Mouse (Mus musculus): ENCODE data around the gene Hecw2. TPM values are rescaled to one million over a fixed set of nuclear protein-coding genes. Genes with fewer than 3 reads are reported as not detected.

Gene Hecw2
- polyA plus RNA-seq, 1 experiment from 2014 or later: 4.8 TPM

DNA sequence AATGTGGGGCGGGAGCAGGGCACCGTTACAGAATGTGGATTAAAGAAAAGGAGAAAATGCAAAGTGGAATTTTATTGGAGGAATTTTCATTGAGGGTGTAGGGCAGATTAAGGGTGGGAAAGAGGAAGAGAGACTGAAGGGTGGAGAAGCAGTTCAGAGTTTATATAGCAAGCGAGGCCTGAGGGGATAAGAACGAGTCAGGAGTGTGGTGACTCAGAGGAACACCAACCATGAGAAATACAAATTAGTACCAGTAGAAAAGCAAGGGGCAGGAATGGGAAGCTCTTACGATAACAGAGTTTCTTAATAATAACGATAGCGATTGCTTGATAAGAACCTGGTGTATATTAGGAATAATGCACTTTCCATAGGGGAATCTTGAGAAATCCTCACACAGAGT lies 339.2 kb downstream of the Hecw2 start:
- no peaks in the 10 kb centered on the region for H3K9me3 ChIP-seq (ENCODE audit: low read length)
- H3K9ac ChIP-seq (replicated peaks; ENCODE audit: low read depth): no peak overlapping the region
- no peak overlapping the region for H3K4me2 ChIP-seq (replicated peaks; ENCODE audit: low read depth, low read length)
- no peak for ATAC-seq
- H3K36me3 ChIP-seq (ENCODE audit: insufficient read depth, low read length): no peaks in the 10 kb centered on the region
- H3K4me3 ChIP-seq (ENCODE audit: low read depth, low read length): no peak overlapping the region
- H3K4me1 ChIP-seq (ENCODE audit: insufficient read depth, low read depth, low read length): peaks cover 9% of the 10 kb centered on the region; the same call in 1 of the 2 replicates
- peak; percentile 25 for DNase-seq (ENCODE audit: low spot score)
- no peaks in the 10 kb centered on the region for H3K27me3 ChIP-seq (replicated peaks; ENCODE audit: insufficient read depth, low read length)
- TF ChIP-seq EP300 (IDR thresholded peaks at IDR 0.05) (no peak), CTCF (IDR thresholded peaks at IDR 0.05) (no peak)
- H3K27ac ChIP-seq (ENCODE audit: low read length): no peak overlapping the region
- 72% methylated on average over 7 of the region's 7 CpGs for WGBS

DNA sequence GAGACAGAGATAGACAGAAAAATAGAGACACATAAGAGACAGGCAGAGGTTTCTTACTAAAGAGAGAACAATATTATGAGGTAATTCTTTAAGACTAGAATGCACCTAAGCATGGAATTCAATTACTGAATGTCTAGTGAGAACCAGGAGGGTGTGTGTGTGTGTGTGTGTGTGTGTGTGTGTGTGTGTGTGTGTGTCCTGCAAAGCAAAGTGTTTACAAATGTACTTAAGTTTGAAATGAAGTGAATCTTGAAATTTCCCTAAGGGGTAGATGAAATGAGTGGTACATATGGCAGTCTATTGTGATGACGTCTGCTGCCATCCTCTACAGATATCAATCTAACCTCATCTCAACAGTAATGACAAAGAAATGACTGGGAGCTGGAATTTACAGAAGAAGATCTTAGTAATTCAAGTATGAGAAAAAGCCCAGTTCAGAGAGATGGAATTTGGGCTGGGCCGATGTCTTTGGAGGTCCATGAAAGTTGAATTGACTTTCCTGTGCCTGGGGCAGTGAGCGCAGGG lies 342.8 kb downstream of the Hecw2 start:
- ATAC-seq: peak; percentile 5; the same call in 1 of the 2 replicates

GRCm38 (mm10) chr1:53851334-53851733 lies 343.6 kb downstream of the Hecw2 start:
- no peak for TF ChIP-seq CTCF (IDR thresholded peaks at IDR 0.05)
- TF ChIP-seq EP300 (IDR thresholded peaks at IDR 0.05): no peak; the same call in 1 of the 2 replicates
- Histone ChIP-seq H3K4me3 (ENCODE audit: low read depth, low read length) (no peak overlapping the region), H3K4me1 (ENCODE audit: insufficient read depth, low read depth, low read length) (peaks cover 13% of the 10 kb centered on the region; the same call in 1 of the 2 replicates), H3K9me3 (ENCODE audit: low read length) (no peaks in the 10 kb centered on the region), H3K36me3 (ENCODE audit: insufficient read depth, low read length) (no peaks in the 10 kb centered on the region), H3K4me2 (replicated peaks; ENCODE audit: low read depth, low read length) (no peak overlapping the region), H3K27ac (ENCODE audit: low read length) (peak overlapping the region; percentile 63), H3K9ac (replicated peaks; ENCODE audit: low read depth) (no peak overlapping the region), H3K27me3 (replicated peaks; ENCODE audit: insufficient read depth, low read length) (no peaks in the 10 kb centered on the region)
- DNase-seq (ENCODE audit: low spot score) (peak; percentile 86), ATAC-seq (peak; percentile 78)
- WGBS: 35% methylated on average over 8 of the region's 8 CpGs

More for the DNA sequence above, 342.8 kb downstream of the Hecw2 start:
- H3K4me2 ChIP-seq (replicated peaks; ENCODE audit: low read depth, low read length): no peak overlapping the region
- no peaks in the 10 kb centered on the region for H3K36me3 ChIP-seq (ENCODE audit: insufficient read depth, low read length)
- H3K27me3 ChIP-seq (replicated peaks; ENCODE audit: insufficient read depth, low read length): no peaks in the 10 kb centered on the region
- H3K4me1 ChIP-seq (ENCODE audit: insufficient read depth, low read depth, low read length): peaks cover 9% of the 10 kb centered on the region; the same call in 1 of the 2 replicates
- no peak overlapping the region for H3K4me3 ChIP-seq (ENCODE audit: low read depth, low read length)
- peak overlapping the region; percentile 57; the same call in 1 of the 2 replicates for H3K27ac ChIP-seq (ENCODE audit: low read length)
- 69% methylated on average over 3 of the region's 3 CpGs for WGBS
- no peak for TF ChIP-seq CTCF (IDR thresholded peaks at IDR 0.05)
- no peak for TF ChIP-seq EP300 (IDR thresholded peaks at IDR 0.05)
- peak; percentile 24 for DNase-seq (ENCODE audit: low spot score)
- H3K9me3 ChIP-seq (ENCODE audit: low read length): no peaks in the 10 kb centered on the region
- no peak overlapping the region for H3K9ac ChIP-seq (replicated peaks; ENCODE audit: low read depth)

DNA sequence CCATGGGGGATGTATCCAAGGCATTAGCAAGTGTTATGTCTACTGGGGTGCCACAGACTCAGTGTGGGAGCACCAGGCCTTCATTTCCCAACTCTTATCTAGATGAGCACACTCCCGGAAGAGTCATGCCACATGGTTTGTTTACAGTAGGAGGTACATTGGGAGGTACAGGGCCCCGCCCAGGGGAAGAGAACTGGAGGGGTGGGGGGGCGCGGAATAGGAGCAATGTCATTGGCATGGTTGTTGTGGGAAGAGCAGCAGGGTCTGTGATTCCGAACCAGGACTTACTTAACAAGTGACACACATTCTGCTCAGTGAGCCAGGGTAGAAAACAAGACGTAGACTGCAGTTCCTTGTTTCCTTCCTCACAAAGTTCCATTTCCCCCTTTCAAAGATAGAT lies 344.1 kb downstream of the Hecw2 start:
- DNase-seq (ENCODE audit: low spot score): peak; percentile 70
- no peak for TF ChIP-seq CTCF (IDR thresholded peaks at IDR 0.05)
- TF ChIP-seq EP300 (IDR thresholded peaks at IDR 0.05): peak; percentile 84
- peak; percentile 78 for ATAC-seq

GRCm38 (mm10) chr1:53846665-53847237 lies 348.2 kb downstream of the Hecw2 start:
- ATAC-seq (no peak), DNase-seq (ENCODE audit: low spot score) (no peak)
- WGBS: 30% methylated on average over 2 of the region's 2 CpGs
- Histone ChIP-seq H3K36me3 (ENCODE audit: insufficient read depth, low read length) (no peaks in the 10 kb centered on the region), H3K27me3 (replicated peaks; ENCODE audit: insufficient read depth, low read length) (no peaks in the 10 kb centered on the region), H3K9me3 (ENCODE audit: low read length) (no peaks in the 10 kb centered on the region), H3K4me1 (ENCODE audit: insufficient read depth, low read depth, low read length) (peaks cover 10% of the 10 kb centered on the region; the same call in 1 of the 2 replicates), H3K4me2 (replicated peaks; ENCODE audit: low read depth, low read length) (no peak overlapping the region), H3K4me3 (ENCODE audit: low read depth, low read length) (no peak overlapping the region), H3K27ac (ENCODE audit: low read length) (peak overlapping the region; percentile 74), H3K9ac (replicated peaks; ENCODE audit: low read depth) (no peak overlapping the region)
- TF ChIP-seq CTCF (IDR thresholded peaks at IDR 0.05) (no peak), EP300 (IDR thresholded peaks at IDR 0.05) (0 out of 2 replicates have a peak, but pooled peaks have one; percentile 12)

More for the DNA sequence above, 344.1 kb downstream of the Hecw2 start:
- no peaks in the 10 kb centered on the region for H3K36me3 ChIP-seq (ENCODE audit: insufficient read depth, low read length)
- no peak overlapping the region for H3K4me3 ChIP-seq (ENCODE audit: low read depth, low read length)
- no peak overlapping the region for H3K4me2 ChIP-seq (replicated peaks; ENCODE audit: low read depth, low read length)
- peaks cover 15% of the 10 kb centered on the region; the same call in 1 of the 2 replicates for H3K4me1 ChIP-seq (ENCODE audit: insufficient read depth, low read depth, low read length)
- no peak overlapping the region for H3K9ac ChIP-seq (replicated peaks; ENCODE audit: low read depth)
- no peaks in the 10 kb centered on the region for H3K9me3 ChIP-seq (ENCODE audit: low read length)
- no peaks in the 10 kb centered on the region for H3K27me3 ChIP-seq (replicated peaks; ENCODE audit: insufficient read depth, low read length)
- 55% methylated on average over 6 of the region's 6 CpGs for WGBS
- H3K27ac ChIP-seq (ENCODE audit: low read length): peak overlapping the region; percentile 48; the same call in 1 of the 2 replicates

- no peak overlapping the region for H3K4me3 ChIP-seq (ENCODE audit: low read depth, low read length)
- H3K4me1 ChIP-seq (ENCODE audit: insufficient read depth, low read depth, low read length): peaks cover 6% of the 10 kb centered on the region; the same call in 1 of the 2 replicates
- no peak overlapping the region for H3K9ac ChIP-seq (replicated peaks; ENCODE audit: low read depth)
- H3K27ac ChIP-seq (ENCODE audit: low read length): peak overlapping the region; percentile 74
- H3K36me3 ChIP-seq (ENCODE audit: insufficient read depth, low read length): no peaks in the 10 kb centered on the region
- H3K4me2 ChIP-seq (replicated peaks; ENCODE audit: low read depth, low read length): no peak overlapping the region
- ATAC-seq (peak; percentile 67), DNase-seq (ENCODE audit: low spot score) (peak; percentile 90)
- WGBS: 27% methylated on average over 8 of the region's 8 CpGs
- TF ChIP-seq CTCF (IDR thresholded peaks at IDR 0.05) (no peak), EP300 (IDR thresholded peaks at IDR 0.05) (peak; percentile 66)
- H3K9me3 ChIP-seq (ENCODE audit: low read length): no peaks in the 10 kb centered on the region
- no peaks in the 10 kb centered on the region for H3K27me3 ChIP-seq (replicated peaks; ENCODE audit: insufficient read depth, low read length)
Measured at GRCm38 (mm10) chr1:53845854-53846253, 349.1 kb downstream of the Hecw2 start.
